Mouse (Mus musculus): ENCODE measurements around the gene Tmem81. TPM values are rescaled to one million over a fixed set of nuclear protein-coding genes. Genes with fewer than 3 reads are reported as not detected.

Tmem81 gene
- polyA plus RNA-seq (2015; fragmentation: Nextera tagmentation; extraction: Ambion mirVana) = 0.38 and 0.50 TPM in 2 replicates

GRCm38 (mm10) chr1:132506058-132506457 is at the start of gene Tmem81:
TSS of gene Tmem81 (plus strand) at chr1:132506230.

GRCm38 (mm10) chr1:132476928-132477691 is 28.9 kb upstream of the Tmem81 start, which contains the start of gene Rbbp5:
TSS of gene Rbbp5 (plus strand) at chr1:132477365.

DNA sequence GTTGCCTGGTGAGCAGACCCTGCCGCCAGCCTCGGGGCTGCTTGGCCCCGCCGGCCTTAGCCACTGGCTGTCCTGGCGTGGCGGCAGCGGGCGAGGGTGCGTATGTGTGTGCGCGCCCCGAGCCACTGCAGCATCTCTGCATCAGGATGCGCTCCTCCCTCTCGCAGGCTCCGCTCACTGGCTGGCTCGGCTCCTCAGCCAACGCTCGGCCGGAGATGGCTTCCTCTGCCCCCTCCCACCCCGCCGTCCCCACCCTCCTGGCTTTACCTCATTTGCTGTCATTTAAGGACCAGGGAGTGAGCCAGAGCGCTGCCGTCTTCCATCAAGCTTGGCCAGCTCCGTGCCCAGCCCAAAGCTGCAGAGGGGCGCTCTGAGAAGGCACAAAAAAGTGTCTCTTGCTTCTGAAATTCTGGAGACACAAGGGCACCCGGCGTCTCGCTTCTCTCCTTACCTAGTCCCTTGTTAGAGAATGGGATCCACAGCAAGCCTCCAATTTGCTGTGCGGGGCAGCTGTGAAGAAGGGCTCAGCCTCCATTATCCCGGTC is 36.8 kb downstream of the Tmem81 start, which contains the start of gene Cntn2:
Gene Cntn2, minus strand, starts transcription at position 495 of the 545 bp plus-strand sequence.

Other genes starting within 250 kb of the Tmem81 start
- gene Klhdc8a, start 207.6 kb upstream of the Tmem81 start, polyA plus RNA-seq (2015; fragmentation: Nextera tagmentation; extraction: Ambion mirVana) = 0.32 and 0.41 TPM in 2 replicates
- gene Nuak2, start 190.1 kb upstream of the Tmem81 start, polyA plus RNA-seq (2015; fragmentation: Nextera tagmentation; extraction: Ambion mirVana) = 1.1 and 1.5 TPM in 2 replicates
- gene Tmcc2, start 114.9 kb upstream of the Tmem81 start, polyA plus RNA-seq (2015; fragmentation: Nextera tagmentation; extraction: Ambion mirVana) = 6.3 and 6.6 TPM in 2 replicates
- gene Dstyk, start 88.7 kb upstream of the Tmem81 start, polyA plus RNA-seq (2015; fragmentation: Nextera tagmentation; extraction: Ambion mirVana) = 6.4 and 7.6 TPM in 2 replicates
- 14.9 and 16.6 TPM in 2 replicates for gene Rbbp5, start 28.9 kb upstream of the Tmem81 start, polyA plus RNA-seq (2015; fragmentation: Nextera tagmentation; extraction: Ambion mirVana)
- not detected in 2 replicates for gene Cntn2, start 37.0 kb downstream of the Tmem81 start, polyA plus RNA-seq (2015; fragmentation: Nextera tagmentation; extraction: Ambion mirVana)
- 0.07 TPM in 1 of 2 replicates, not detected in the other for gene Nfasc, start 235.6 kb downstream of the Tmem81 start, polyA plus RNA-seq (2015; fragmentation: Nextera tagmentation; extraction: Ambion mirVana)

All from skeletal muscle tissue, postnatal 0 days (tissue).